In the genomic region with DNA sequence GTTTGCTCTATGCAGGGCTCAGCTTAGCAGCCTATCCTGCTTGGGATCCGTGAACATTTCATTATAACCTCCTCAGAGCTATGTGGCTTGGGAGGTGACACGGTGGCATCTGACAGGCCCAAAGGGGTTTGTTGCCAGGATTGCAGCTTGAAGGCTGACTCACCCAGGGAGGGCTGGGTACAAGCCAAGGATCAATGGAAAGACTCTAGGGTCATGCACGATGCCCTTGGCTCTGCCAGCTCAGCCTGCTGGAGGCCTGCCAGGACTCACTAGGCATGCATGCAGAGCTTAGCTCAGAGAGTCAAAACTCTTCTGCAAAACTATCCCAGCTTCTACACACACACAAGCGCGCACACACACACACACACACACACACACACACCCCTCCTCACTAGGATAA, we compare ENCODE assay signal across 9 mouse cellular contexts. TPM values are rescaled to one million over a fixed set of nuclear protein-coding genes. Genes with fewer than 3 reads are reported as not detected.
A peak's percentile ranks its signal among the peaks of the same experiment; 100 is the strongest.
DNase-seq lines count a peak whose midpoint lies in the region; ATAC-seq and TF ChIP-seq lines count a peak whose summit lies in the region.
"Had no signal": no experiment of that assay in that cellular context is flagged by ENCODE, and none has a peak within 500 bp of the region (broad histone marks: within the 10 kb centered on the region; RNA-seq: fewer than 3 reads in every experiment).

No protein-coding gene starts in this region.

- H3K4me1 ChIP-seq in embryonic facial prominence, embryonic 13.5 days: peaks cover 15% of the 10 kb centered on the region
- no peaks in the 10 kb centered on the region for H3K4me1 ChIP-seq in embryonic facial prominence, embryonic 10.5 days
- peaks cover 5% of the 10 kb centered on the region for H3K4me1 ChIP-seq in lung, adult 2 months (ENCODE audit: control insufficient read depth, insufficient read depth, low read length)
- H3K4me1 ChIP-seq in small intestine, adult 2 months (ENCODE audit: control insufficient read depth, insufficient read depth, insufficient read length, low read length): peaks cover 10% of the 10 kb centered on the region
- H3K4me1 ChIP-seq: neural tube, embryonic 12.5 days had no signal

- 67% methylated on average over 5 of the region's 5 CpGs for WGBS in embryonic facial prominence, embryonic 13.5 days
- WGBS in embryonic facial prominence, embryonic 10.5 days: 89% methylated on average over 5 of the region's 5 CpGs
- WGBS in lung, adult 2 months: 49% methylated on average over 5 of the region's 5 CpGs
- WGBS in small intestine, adult 2 months: 22% methylated on average over 5 of the region's 5 CpGs

- H3K27me3 ChIP-seq in embryonic facial prominence, embryonic 13.5 days: no peaks in the 10 kb centered on the region
- H3K27me3 ChIP-seq in embryonic facial prominence, embryonic 10.5 days (replicated peaks; ENCODE audit: low read depth, poor library complexity, severe bottlenecking): no peaks in the 10 kb centered on the region
- H3K27me3 ChIP-seq in small intestine, adult 2 months (ENCODE audit: control insufficient read depth, insufficient read depth, low read length): no peaks in the 10 kb centered on the region
- H3K27me3 ChIP-seq: neural tube, embryonic 12.5 days had no signal

- TF ChIP-seq CTCF in lung, adult 2 months (IDR thresholded peaks at IDR 0.05; ENCODE audit: insufficient read depth, low read length): no peak
- TF ChIP-seq CTCF in small intestine, adult 2 months (IDR thresholded peaks at IDR 0.05; ENCODE audit: extremely low read depth, insufficient read length, insufficient replicate concordance, low read depth, low read length): no peak

- H3K4me2 ChIP-seq in embryonic facial prominence, embryonic 13.5 days: no peak overlapping the region
- H3K4me2 ChIP-seq: neural tube, embryonic 12.5 days had no signal

- DNase-seq in embryonic facial prominence, embryonic 10.5 days (ENCODE audit: low spot score): no peak
- peak; percentile 91 for DNase-seq in NIH3T3 (ENCODE audit: low read depth)
- DNase-seq in cerebellum, postnatal 36 days: peak; percentile 71 to 74
- peak; percentile 94 for DNase-seq in heart, postnatal 4 days
- DNase-seq in lung, adult 2 months: peak; percentile 56
- no peak for DNase-seq in thymus, postnatal 4 days

- ATAC-seq in embryonic facial prominence, embryonic 13.5 days (ENCODE audit: insufficient number of reproducible peaks, insufficient read depth, low FRiP score, low TSS enrichment, low read depth): no peak

- H3K36me3 ChIP-seq in embryonic facial prominence, embryonic 13.5 days: peaks cover 15% of the 10 kb centered on the region
- H3K36me3 ChIP-seq in embryonic facial prominence, embryonic 10.5 days (replicated peaks): peaks cover 16% of the 10 kb centered on the region
- H3K36me3 ChIP-seq in small intestine, adult 2 months (ENCODE audit: control insufficient read depth, insufficient read depth, low read length): peaks cover 11% of the 10 kb centered on the region

- 0 out of 2 replicates have a peak overlapping the region, but pooled peaks have one; percentile 22 for H3K27ac ChIP-seq in embryonic facial prominence, embryonic 13.5 days
- no peak overlapping the region for H3K27ac ChIP-seq in embryonic facial prominence, embryonic 10.5 days (replicated peaks)
- peak overlapping the region; percentile 77 for H3K27ac ChIP-seq in small intestine, adult 2 months (ENCODE audit: insufficient read depth, low read depth, low read length)
- H3K27ac ChIP-seq: neural tube, embryonic 12.5 days had no signal

- no peak overlapping the region for H3K9ac ChIP-seq in embryonic facial prominence, embryonic 13.5 days
- H3K9ac ChIP-seq: neural tube, embryonic 12.5 days had no signal

- no peak for TF ChIP-seq POLR2A in lung, adult 2 months (IDR thresholded peaks at IDR 0.05; ENCODE audit: borderline replicate concordance, extremely low read depth, low read depth, low read length)
- no peak for TF ChIP-seq POLR2A in small intestine, adult 2 months (IDR thresholded peaks at IDR 0.05; ENCODE audit: low read depth, low read length)

- no peaks in the 10 kb centered on the region for H3K9me3 ChIP-seq in embryonic facial prominence, embryonic 13.5 days
- no peaks in the 10 kb centered on the region for H3K9me3 ChIP-seq in embryonic facial prominence, embryonic 10.5 days
- H3K9me3 ChIP-seq: neural tube, embryonic 12.5 days had no signal

- H3K4me3 ChIP-seq in embryonic facial prominence, embryonic 13.5 days: no peak overlapping the region
- H3K4me3 ChIP-seq in embryonic facial prominence, embryonic 10.5 days: no peak overlapping the region
- no peak overlapping the region for H3K4me3 ChIP-seq in lung, adult 2 months (replicated peaks; ENCODE audit: extremely low read depth, low read depth, low read length)
- no peak overlapping the region for H3K4me3 ChIP-seq in small intestine, adult 2 months (ENCODE audit: low read depth, low read length)
- H3K4me3 ChIP-seq: neural tube, embryonic 12.5 days had no signal

RNA-seq across cellular contexts. Expression of a gene that starts 25.5 kb away (rescaled TPM):
- polyA plus RNA-seq in embryonic facial prominence, embryonic 13.5 days (2015; fragmentation: Nextera tagmentation; extraction: Ambion mirVana): 12.1 and 13.2 TPM in 2 replicates
- 7.2 and 9.1 TPM in 2 replicates for polyA plus RNA-seq in embryonic facial prominence, embryonic 10.5 days (2016; fragmentation: Nextera tagmentation; extraction: Ambion mirVana)
- total RNA-seq in heart, postnatal 4 days (2021): 10 to 100 TPM; 11.5 to 15.2 TPM
- 26.6 and 29.6 TPM in 2 replicates for polyA plus RNA-seq in lung, adult 2 months (2012; rRNA removed)
- polyA plus RNA-seq in small intestine, adult 2 months (2012; rRNA removed): 4.0 and 4.6 TPM in 2 replicates

RNA-seq across cellular contexts. Expression of a gene that starts 45.6 kb away (rescaled TPM):
- polyA plus RNA-seq in embryonic facial prominence, embryonic 13.5 days (2015; fragmentation: Nextera tagmentation; extraction: Ambion mirVana): 1.8 and 2.0 TPM in 2 replicates
- polyA plus RNA-seq in embryonic facial prominence, embryonic 10.5 days (2016; fragmentation: Nextera tagmentation; extraction: Ambion mirVana): 0.57 and 0.93 TPM in 2 replicates
- 10 to 100 TPM; 34.3 to 35.1 TPM for total RNA-seq in heart, postnatal 4 days (2021)
- polyA plus RNA-seq in lung, adult 2 months (2012; rRNA removed): 8.6 and 11.8 TPM in 2 replicates
- 0.74 and 1.4 TPM in 2 replicates for polyA plus RNA-seq in small intestine, adult 2 months (2012; rRNA removed)

Comparison
In these comparisons a context has a peak if more than half of its experiments do, and no peak if none do; other contexts are left out.
1. DNase-seq: peak in NIH3T3 (single experiment), cerebellum, postnatal 36 days (2 of 2), heart, postnatal 4 days (single experiment) and lung, adult 2 months (single experiment); none in embryonic facial prominence, embryonic 10.5 days (single experiment) and thymus, postnatal 4 days (single experiment).